ENCODE assay signal across 16 mouse cellular contexts in genomic region chr2:138084564-138085283, GRCm38 (mm10).
DNase-seq lines count a peak whose midpoint lies in the region; ATAC-seq and TF ChIP-seq lines count a peak whose summit lies in the region.
"Had no signal": no experiment of that assay in that cellular context is flagged by ENCODE, and none has a peak within 500 bp of the region (broad histone marks: within the 10 kb centered on the region; RNA-seq: fewer than 3 reads in every experiment).

No protein-coding gene starts in this region.

- no peaks in the 10 kb centered on the region for H3K27me3 ChIP-seq in lung, embryonic 15.5 days
- H3K27me3 ChIP-seq: embryonic facial prominence, embryonic 13.5 days; embryonic facial prominence, embryonic 15.5 days; forebrain, embryonic 12.5 days; forebrain, embryonic 15.5 days had no signal

- H3K4me1 ChIP-seq in lung, embryonic 15.5 days = 0 out of 2 replicates have a peak, but pooled peaks cover 7% of the 10 kb centered on the region
- H3K4me1 ChIP-seq: embryonic facial prominence, embryonic 13.5 days; embryonic facial prominence, embryonic 15.5 days; forebrain, embryonic 10.5 days; forebrain, embryonic 12.5 days had no signal

- H3K9me3 ChIP-seq in lung, embryonic 15.5 days = no peaks in the 10 kb centered on the region
- H3K9me3 ChIP-seq: embryonic facial prominence, embryonic 13.5 days; embryonic facial prominence, embryonic 15.5 days; forebrain, embryonic 10.5 days; forebrain, embryonic 12.5 days; forebrain, embryonic 15.5 days had no signal

- DNase-seq in frontal cortex, postnatal 36 days (ENCODE audit: low spot score in 2 of 2) = no peak
- no peak for DNase-seq in left cerebral cortex, adult 2 months (ENCODE audit: extremely low spot score in 1 of 2, low spot score in 2 of 2)
- no peak for DNase-seq in left cerebral cortex, adult 11 months (ENCODE audit: low spot score)
- no peak for DNase-seq in lung, postnatal 25 days (ENCODE audit: low spot score)
- DNase-seq: adrenal gland, adult 2 months; adrenal gland, postnatal 10 days; adrenal gland, postnatal 25 days; embryo, embryonic 11 days had no signal

- intact Hi-C loops in left cerebral cortex, adult 2 months (cut with DNase I) = no loop called here

- H3K9ac ChIP-seq in lung, embryonic 15.5 days = no peak overlapping the region
- H3K9ac ChIP-seq: embryonic facial prominence, embryonic 13.5 days; embryonic facial prominence, embryonic 15.5 days; forebrain, embryonic 12.5 days; forebrain, embryonic 15.5 days had no signal

- 40% methylated on average over 6 of the region's 6 CpGs for WGBS in lung, embryonic 15.5 days

- peak overlapping the region; percentile 22; the same call in 1 of the 2 replicates for H3K4me2 ChIP-seq in lung, embryonic 15.5 days
- H3K4me2 ChIP-seq: embryonic facial prominence, embryonic 13.5 days; embryonic facial prominence, embryonic 15.5 days; forebrain, embryonic 12.5 days; forebrain, embryonic 15.5 days had no signal

- TF ChIP-seq CTCF in left cerebral cortex, adult 2 months (IDR thresholded peaks at IDR 0.05) = no peak

- H3K36me3 ChIP-seq in lung, embryonic 15.5 days = no peaks in the 10 kb centered on the region
- H3K36me3 ChIP-seq: embryonic facial prominence, embryonic 13.5 days; embryonic facial prominence, embryonic 15.5 days; forebrain, embryonic 10.5 days; forebrain, embryonic 12.5 days; forebrain, embryonic 15.5 days had no signal

- H3K4me3 ChIP-seq in left cerebral cortex, adult 2 months = peak overlapping the region; percentile 12
- no peak overlapping the region for H3K4me3 ChIP-seq in lung, embryonic 15.5 days
- H3K4me3 ChIP-seq: embryonic facial prominence, embryonic 13.5 days; embryonic facial prominence, embryonic 15.5 days; erythroblast, embryonic 14.5 days; forebrain, embryonic 10.5 days; forebrain, embryonic 12.5 days; forebrain, embryonic 15.5 days had no signal

- peak overlapping the region; percentile 34; the same call in 1 of the 2 replicates for H3K27ac ChIP-seq in left cerebral cortex, adult 2 months
- no peak overlapping the region for H3K27ac ChIP-seq in lung, embryonic 15.5 days
- H3K27ac ChIP-seq: embryonic facial prominence, embryonic 13.5 days; embryonic facial prominence, embryonic 15.5 days; forebrain, embryonic 10.5 days; forebrain, embryonic 12.5 days had no signal

- ATAC-seq in frontal cortex, adult (ENCODE audit: low TSS enrichment) = peak; percentile 31; the same call in 1 of the 2 replicates
- peak; percentile 82; the same call in 1 of the 2 replicates for ATAC-seq in lung, embryonic 15.5 days (ENCODE audit: borderline replicate concordance, extremely low read depth, low FRiP score, low TSS enrichment)
